Mouse (Mus musculus): ENCODE data around the gene Lama4.

Lama4 gene

DNA sequence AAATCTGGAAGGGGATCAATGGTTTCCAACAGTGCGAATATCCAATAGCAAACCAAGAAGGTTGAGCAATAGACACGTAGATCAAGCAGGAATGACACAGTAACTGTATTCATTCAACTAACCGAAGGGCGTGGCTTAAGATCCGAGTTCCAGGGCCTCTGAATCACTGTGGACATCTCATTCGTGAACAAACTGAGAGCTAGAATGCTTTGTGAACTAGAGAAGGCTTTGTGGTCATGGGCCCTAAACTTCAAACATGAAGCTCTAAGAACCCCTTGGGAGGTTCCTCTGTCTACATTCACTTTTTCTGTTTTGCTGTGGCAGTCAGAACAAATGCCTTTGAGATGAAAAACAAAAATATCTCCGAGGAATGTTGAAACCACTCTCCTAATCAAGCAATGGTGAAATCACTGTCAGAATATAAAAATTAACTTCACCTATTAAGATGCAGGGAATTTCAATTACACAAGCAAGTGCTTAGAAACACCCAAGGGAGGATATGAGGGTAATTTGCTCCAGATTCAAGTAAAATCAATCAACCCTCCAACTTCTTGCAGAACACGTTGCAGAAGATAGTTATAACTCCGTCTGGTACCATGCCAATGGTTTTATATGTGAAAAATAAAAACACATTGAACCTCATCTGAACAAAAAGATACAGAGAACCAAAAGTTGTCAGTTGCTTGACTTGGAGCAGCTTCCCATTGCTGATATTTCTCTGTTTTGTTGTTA is 29.6 kb downstream of the Lama4 start:
- no peak for ATAC-seq (ENCODE audit: low TSS enrichment)

DNA sequence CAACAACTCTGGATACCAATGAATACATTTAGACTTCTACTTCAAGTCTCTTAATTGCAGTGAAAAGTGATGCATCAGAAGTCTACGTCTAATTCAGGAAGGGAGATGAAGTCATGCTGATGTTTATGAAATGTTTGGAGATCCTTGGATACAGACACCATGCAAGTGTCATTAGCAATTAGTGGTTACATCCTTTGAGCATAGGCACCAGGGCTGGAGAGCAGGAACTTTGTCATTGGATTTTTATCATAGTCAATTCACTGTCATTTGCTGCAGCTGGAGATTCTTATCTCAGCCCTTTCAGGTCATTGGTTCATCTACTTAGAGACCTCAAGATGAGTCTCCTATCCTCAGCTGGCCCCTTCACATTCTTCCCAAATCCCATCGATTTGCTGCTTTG is 30.6 kb downstream of the Lama4 start:
- no peak for ATAC-seq (ENCODE audit: low TSS enrichment)

- ATAC-seq (ENCODE audit: low TSS enrichment), result no peak
These were observed 35.6 kb downstream of the Lama4 start for GRCm38 (mm10) chr10:39000951-39001350.

DNA sequence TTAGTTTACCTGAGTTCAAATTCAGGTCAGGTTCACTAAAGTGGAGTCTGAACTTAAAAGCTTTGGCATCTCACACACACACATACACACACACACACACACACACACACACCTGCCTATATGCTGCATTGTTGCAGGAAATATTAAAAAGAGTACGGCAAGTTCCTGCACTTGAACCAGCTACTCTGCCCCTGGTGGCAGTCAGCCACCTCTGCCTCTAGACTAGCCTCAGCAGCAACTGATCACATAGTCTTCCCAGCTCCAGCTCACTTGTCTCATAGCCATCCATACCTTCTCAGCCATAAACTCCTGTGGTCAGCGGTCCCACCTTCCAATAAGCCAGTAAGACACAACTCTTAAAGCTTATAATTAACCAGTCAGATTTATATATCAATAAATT is 37.2 kb downstream of the Lama4 start:
- ATAC-seq (ENCODE audit: low TSS enrichment), result no peak

DNA sequence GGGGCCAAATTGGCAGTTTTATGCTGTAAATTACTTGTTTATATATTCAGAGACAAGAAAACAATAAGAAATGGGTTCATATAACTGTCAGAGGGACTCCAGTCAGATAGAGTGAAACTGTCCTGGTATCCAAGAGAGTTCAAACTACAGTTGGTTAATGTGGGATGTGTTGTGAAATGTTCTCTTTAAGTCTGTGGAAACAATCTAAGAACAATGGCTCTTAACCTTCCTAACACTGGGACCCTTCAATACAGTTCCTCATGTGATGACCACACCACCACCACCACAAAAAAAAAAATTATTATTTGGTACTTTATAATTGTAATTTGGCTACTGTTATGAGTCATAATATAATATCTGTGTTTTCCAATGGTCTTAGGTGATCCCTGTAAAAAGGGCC is 38.2 kb downstream of the Lama4 start:
- ATAC-seq (ENCODE audit: low TSS enrichment), result no peak

DNA sequence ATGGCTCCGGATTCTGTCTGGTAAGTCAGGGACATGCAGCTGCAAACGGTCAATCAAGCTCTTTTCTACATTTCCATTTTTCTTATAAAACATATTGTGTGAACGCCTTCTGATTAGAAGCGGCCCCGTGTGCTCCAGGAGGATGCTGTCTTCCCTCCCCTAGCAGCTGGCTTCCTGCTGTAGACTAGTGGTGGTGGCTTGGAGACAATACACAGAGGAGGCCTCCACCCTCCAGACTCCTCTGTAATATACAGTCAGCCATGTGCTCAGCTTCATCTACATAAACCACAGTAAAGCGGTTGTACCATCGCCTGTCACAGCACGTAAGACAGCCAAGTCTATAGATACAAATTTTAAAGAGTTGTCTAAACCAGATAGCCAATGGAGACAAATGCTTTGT is 40.2 kb downstream of the Lama4 start:
- peak; percentile 72 for ATAC-seq (ENCODE audit: low TSS enrichment)

- ATAC-seq (ENCODE audit: low TSS enrichment), result no peak
These were observed 41.3 kb downstream of the Lama4 start for GRCm38 (mm10) chr10:39006433-39007105.

GRCm38 (mm10) chr10:39014836-39015235 is 49.5 kb downstream of the Lama4 start:
- ATAC-seq (ENCODE audit: low TSS enrichment), result no peak

DNA sequence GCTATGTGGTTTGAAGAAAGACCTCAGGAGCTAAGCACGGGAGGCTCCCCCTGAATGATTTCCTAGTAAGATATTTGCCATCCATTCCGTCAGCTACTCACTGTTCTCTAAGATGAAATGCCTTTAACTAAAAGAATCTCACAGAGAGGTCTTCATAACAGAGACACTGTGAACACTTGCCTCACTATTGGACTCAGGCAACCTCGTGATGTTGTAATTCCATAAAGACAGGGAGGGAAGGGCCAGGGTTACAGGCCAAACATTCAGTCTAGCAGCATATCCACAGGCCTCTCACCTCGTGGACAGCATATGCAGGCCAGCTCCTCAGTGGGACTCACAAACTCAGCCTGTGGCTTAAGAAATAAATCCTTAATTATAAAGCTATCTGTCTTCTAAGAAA is 52.7 kb downstream of the Lama4 start:
- no peak for ATAC-seq (ENCODE audit: low TSS enrichment)

DNA sequence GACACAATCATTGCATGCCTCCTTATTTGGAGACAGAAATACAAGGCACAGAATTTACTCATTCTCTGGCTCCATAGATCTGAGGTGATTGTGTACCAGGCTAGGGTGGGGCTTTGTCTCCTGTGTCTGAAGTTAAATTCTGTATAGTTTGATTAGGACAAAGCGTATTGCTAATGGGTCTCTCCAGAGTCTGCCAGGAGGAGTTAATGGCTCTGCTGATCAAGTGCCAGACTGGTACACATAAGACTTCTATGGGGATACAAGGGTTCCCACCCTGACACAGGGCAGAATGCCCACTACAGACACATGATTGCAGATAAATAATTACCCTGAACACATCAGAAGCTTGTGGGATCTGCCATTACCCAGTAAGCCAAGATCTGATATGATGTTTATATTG is 53.3 kb downstream of the Lama4 start:
- ATAC-seq (ENCODE audit: low TSS enrichment), result no peak

- no peak for ATAC-seq (ENCODE audit: low TSS enrichment)
These were observed 58.4 kb downstream of the Lama4 start for GRCm38 (mm10) chr10:39023618-39024256.

GRCm38 (mm10) chr10:39026529-39026928 is 61.2 kb downstream of the Lama4 start:
- ATAC-seq (ENCODE audit: low TSS enrichment), result no peak

- no peak for ATAC-seq (ENCODE audit: low TSS enrichment)
These were observed 61.7 kb downstream of the Lama4 start for GRCm38 (mm10) chr10:39027058-39027457.

GRCm38 (mm10) chr10:39028403-39028802 is 63.1 kb downstream of the Lama4 start:
- ATAC-seq (ENCODE audit: low TSS enrichment), result peak; percentile 79

- peak; percentile 84 for ATAC-seq (ENCODE audit: low TSS enrichment)
These were observed 64.2 kb downstream of the Lama4 start for GRCm38 (mm10) chr10:39029297-39030147.

- ATAC-seq (ENCODE audit: low TSS enrichment), result no peak
These were observed 64.9 kb downstream of the Lama4 start for GRCm38 (mm10) chr10:39030148-39030685.

- no peak for ATAC-seq (ENCODE audit: low TSS enrichment)
These were observed 74.2 kb downstream of the Lama4 start for GRCm38 (mm10) chr10:39039564-39039963.

- no peak for ATAC-seq (ENCODE audit: low TSS enrichment)
These were observed 74.7 kb downstream of the Lama4 start for GRCm38 (mm10) chr10:39040026-39040425.

- ATAC-seq (ENCODE audit: low TSS enrichment), result no peak
These were observed 79.2 kb downstream of the Lama4 start for GRCm38 (mm10) chr10:39044476-39044995.

GRCm38 (mm10) chr10:39045111-39045510 is 79.8 kb downstream of the Lama4 start:
- no peak for ATAC-seq (ENCODE audit: low TSS enrichment)

DNA sequence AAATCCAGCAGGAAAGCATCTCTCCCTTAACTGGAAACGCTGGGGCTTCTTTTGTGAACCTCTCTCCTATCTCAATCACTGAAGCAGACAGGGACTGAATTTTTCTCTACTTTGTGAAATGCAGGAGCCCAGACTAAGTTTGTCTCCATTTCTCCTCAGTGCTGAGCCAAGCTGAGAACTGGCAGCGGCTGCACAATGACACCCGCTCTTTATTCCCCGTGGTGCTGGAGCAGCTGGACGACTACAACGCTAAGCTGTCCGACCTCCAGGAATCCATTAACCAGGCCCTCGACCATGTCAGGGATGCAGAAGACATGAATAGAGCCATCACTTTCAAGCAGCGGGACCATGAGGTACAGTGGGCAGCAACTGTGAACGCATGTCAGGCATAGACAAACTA is 82.5 kb downstream of the Lama4 start:
- ATAC-seq (ENCODE audit: low TSS enrichment), result no peak

Measured in frontal cortex, adult (tissue).